Mouse (Mus musculus) liver, adult 2 months (tissue): ENCODE data around the gene Ccdc169.

Experiments used
- CTCF ChIP-seq: fragments of 200-500 bp; IDR thresholded peaks from 2 replicates; pipeline ENCODE4 v1.5.1; 2011; ENCODE audit warnings: low read depth, low read length, control low read depth
- POLR2A ChIP-seq: fragments of 200-500 bp; IDR thresholded peaks from 2 replicates; pipeline ENCODE4 v1.6.1; 2011; ENCODE audit warnings: low read length, control low read depth; ENCODE audit not compliant: insufficient read depth; ENCODE audit errors: extremely low read depth

DNA sequence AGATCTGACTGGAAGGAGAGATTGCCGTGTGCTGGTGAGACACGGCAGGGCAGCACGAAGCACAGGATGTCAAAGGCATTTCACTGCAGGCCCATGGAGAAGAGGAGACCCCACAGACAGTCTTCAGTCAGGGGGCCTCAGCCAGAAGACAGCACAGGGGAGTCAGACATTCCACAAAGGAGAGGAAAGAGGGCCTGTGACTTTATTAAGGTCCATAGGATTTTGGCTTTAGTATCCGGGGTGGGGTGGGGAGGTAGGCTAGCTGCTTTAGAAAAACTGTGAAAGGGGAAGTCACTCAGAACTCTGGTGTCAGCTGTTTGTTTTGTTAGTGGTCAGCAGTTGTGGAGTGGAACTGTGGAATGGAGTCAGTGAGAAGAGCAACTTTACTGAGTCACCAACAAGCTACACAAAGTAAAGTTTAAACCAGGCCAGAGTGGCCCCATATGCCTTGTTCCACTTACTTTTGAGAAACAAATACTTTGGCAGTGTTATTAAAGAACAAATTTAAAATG, 7.9 kb upstream of the Ccdc169 start:
- TF ChIP-seq CTCF (no peak), POLR2A (no peak)
